Mouse (Mus musculus): ENCODE measurements around the gene Fam8a1. TPM values are rescaled to one million over a fixed set of nuclear protein-coding genes. Genes with fewer than 3 reads are reported as not detected.

Fam8a1 gene
- polyA plus RNA-seq, 1 experiment: 12.0 TPM

DNA sequence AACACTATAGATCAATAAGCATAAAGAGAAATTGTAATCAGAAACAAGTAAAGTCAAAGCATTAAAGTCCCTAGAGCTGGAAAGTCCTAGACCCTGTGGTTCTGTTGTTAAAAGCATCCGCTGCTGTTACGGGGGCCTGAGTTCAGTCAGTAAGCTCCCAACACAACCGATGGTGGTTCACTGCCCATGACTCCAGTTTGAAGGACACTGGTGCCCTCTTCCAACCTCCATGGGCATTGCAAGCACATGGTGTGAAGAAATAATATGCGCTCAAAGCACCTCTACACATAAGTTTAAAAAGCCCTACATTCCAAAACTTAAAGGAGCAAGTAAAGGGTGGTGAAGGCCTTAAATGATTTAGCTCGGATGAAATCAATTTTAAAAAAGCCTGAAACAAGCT lies 33.8 kb downstream of the Fam8a1 start:
- TF ChIP-seq GATA1 (IDR thresholded peaks at IDR 0.05; ENCODE audit: low read length): no peak

GRCm38 (mm10) chr13:46713486-46713885 lies 44.2 kb downstream of the Fam8a1 start:
- no peak for TF ChIP-seq GATA1 (IDR thresholded peaks at IDR 0.05; ENCODE audit: low read length)

GRCm38 (mm10) chr13:46715976-46716639 lies 46.8 kb downstream of the Fam8a1 start:
- TF ChIP-seq GATA1 (IDR thresholded peaks at IDR 0.05; ENCODE audit: low read length): no peak

DNA sequence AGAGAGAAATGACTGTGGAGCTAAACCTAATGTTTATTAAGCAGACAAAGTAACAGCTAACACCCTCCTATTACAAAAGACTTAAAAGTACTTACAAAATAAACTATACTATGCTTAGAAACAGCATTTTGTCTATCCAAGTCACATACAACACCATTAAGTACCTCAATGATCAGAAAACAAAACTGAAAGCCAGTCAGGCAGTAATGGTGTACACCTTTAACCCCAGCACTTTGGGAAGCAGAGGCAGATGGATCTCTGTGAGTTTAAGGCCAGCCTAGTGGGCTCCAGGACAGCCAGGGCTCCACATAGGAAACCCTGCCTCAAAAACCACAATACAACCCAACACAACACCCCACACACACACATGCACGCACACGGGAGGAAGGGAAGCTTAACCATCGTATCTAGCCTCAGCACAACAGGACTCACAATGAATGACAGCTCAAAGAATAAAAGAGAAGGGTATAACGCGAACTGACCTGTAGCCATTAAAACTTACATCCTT lies 49.6 kb downstream of the Fam8a1 start:
- no peak for TF ChIP-seq GATA1 (IDR thresholded peaks at IDR 0.05; ENCODE audit: low read length)

GRCm38 (mm10) chr13:46721009-46721408 lies 51.7 kb downstream of the Fam8a1 start:
- TF ChIP-seq GATA1 (IDR thresholded peaks at IDR 0.05; ENCODE audit: low read length): no peak

GRCm38 (mm10) chr13:46724371-46724770 lies 55.0 kb downstream of the Fam8a1 start:
- TF ChIP-seq GATA1 (IDR thresholded peaks at IDR 0.05; ENCODE audit: low read length): no peak

DNA sequence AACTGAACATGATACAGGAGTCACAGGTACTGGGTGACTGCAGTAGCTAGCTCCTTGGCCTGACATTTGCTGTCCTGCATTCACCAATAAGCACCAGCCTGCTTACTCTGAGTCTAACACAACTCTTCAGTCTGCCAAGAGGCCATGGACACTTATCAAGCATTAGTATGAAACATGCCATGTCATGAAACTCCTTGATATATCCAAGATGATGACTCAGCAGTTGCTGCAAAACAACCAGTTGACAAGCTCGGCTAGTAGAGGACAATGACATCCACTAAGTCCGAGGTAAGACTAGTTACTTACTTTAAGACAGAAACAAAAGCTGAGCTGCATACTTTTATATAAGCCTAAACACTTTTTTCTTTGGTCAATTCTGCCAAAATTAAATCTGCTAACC lies 55.9 kb downstream of the Fam8a1 start:
- peak; percentile 50 for TF ChIP-seq GATA1 (IDR thresholded peaks at IDR 0.05; ENCODE audit: low read length)

DNA sequence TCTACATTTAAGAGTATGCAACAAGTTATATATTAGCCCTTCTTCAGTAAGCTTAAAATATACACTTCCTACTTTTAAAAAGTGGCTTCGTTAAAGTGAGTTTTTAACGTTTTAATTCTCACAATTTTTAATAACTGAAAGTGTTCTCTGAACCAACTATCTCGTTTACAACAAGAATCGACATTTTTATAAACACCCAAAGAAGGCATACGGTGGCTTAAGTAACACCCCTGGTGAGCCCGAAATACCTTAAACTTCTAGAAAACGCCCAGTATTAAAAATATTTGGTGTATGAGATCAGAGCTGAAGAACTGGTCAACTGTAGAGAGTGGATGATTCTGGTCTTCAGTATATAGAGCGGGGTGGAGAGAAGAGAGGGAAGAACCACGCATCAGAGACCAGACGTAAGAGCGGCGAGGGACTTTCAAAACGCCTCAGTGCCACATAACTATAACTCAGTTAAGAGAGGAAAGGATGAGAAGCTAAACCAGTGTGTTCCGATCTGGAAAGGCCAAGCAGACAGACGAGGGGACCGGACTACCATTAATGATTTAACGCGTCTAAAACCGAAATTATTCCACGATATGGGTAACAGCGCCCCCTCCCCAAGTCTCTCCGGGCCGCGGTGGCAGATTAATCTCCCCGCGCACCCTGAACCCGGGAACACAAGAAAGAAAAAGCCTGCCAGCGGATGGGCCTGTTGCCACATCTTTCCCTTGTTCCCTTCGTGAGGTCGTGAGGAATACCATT lies 57.1 kb downstream of the Fam8a1 start:
- TF ChIP-seq GATA1 (IDR thresholded peaks at IDR 0.05; ENCODE audit: low read length): no peak

- TF ChIP-seq GATA1 (IDR thresholded peaks at IDR 0.05; ENCODE audit: low read length): no peak
These were observed 57.9 kb downstream of the Fam8a1 start for GRCm38 (mm10) chr13:46727038-46727836.

Other genes with a start within 250 kb of the Fam8a1 start
- not detected in 2 replicates for gene Cap2, start 167.7 kb upstream of the Fam8a1 start, polyA plus RNA-seq (2012)
- 17.8 and 22.7 TPM in 2 replicates for gene Nup153, start 58.4 kb downstream of the Fam8a1 start, polyA plus RNA-seq (2012)

Data from G1E-ER4 (cell line).